Mouse (Mus musculus) testis, adult 2 months (tissue): ENCODE measurements around the gene Eva1c.

Experiments used
- CTCF ChIP-seq: fragments of 200-500 bp; IDR thresholded peaks from 2 replicates; pipeline ENCODE4 v1.5.1; 2012; ENCODE audit warnings: low read depth, mild to moderate bottlenecking, inconsistent platforms, low read length, moderate library complexity; ENCODE audit not compliant: control insufficient read depth, insufficient read depth, insufficient replicate concordance
- POLR2A ChIP-seq: fragments of 200-500 bp; IDR thresholded peaks from 2 replicates; pipeline ENCODE4 v1.6.1; 2012; ENCODE audit warnings: low read depth, mild to moderate bottlenecking, inconsistent platforms, low read length, moderate library complexity; ENCODE audit not compliant: control insufficient read depth

DNA sequence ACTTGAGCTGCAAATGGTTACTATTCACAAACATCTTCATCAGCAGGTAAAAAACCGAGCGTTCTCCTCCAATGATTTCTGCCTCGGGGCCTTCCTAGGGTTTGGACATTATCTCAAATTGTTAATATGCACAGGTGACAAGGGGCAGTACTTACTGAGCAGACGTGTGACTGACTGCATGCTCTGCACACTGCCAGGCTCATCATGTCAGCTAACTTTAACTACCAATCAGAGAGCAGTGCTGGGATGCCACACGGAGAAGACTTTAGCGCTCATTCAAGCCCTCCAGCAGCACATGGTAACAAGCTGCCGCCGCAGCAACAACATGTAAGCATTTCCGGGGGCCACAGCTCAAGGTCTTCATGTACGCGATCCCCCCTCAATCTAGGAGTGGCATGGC is 43.2 kb upstream of the Eva1c start:
- TF ChIP-seq POLR2A (no peak), CTCF (no peak)
